Mouse (Mus musculus) hematopoietic stem cell, adult 5-6 weeks (primary cell): ENCODE measurements around the gene Cep128. TPM values are rescaled to one million over a fixed set of nuclear protein-coding genes. Genes with fewer than 3 reads are reported as not detected.

ENCODE experiments used
- ATAC-seq, 2 experiments: fragments of 125-278 bp in 1 of 2; replicated peaks in 1 of 2; 2 replicates each; pipeline ENCODE4 v1.8.0; 2016 to 2017; ENCODE audit warnings: inconsistent platforms in 2 of 2, mild to moderate bottlenecking in 2 of 2, moderate number of reproducible peaks in 2 of 2, low read depth in 1 of 2, moderate TSS enrichment in 1 of 2; ENCODE audit not compliant: low FRiP score in 2 of 2, poor library complexity in 2 of 2, severe bottlenecking in 2 of 2, insufficient read depth in 1 of 2, low TSS enrichment in 1 of 2
- total RNA-seq: library from RNA; stranded (forward); fragments of 172-1452, 232-1000 nt; gene quantifications from 2 replicates; pipeline ENCODE4 v1.2.3, GENCODE M21; 2017

The Cep128 gene
- total RNA-seq, 1 experiment from 2014 or later, result 33.7 TPM

DNA sequence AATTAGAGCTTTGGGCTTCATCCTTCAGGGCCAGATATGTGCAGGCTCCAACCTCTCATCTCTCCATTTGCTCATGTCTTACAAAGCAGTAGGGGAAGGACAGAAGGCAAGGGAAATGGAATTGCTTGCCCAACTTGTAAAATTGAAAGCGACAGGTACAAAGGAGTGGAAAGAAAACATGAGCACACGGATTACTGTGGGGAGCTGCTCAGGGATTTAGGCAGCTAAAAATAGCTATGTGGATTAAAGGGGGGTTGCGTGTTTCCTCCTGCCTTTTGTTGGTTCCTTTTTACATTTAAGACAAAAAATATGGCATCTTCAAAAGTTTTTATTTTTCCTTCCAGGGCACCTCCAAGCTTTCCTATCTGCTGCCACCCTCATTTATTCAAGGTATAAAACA, 269.2 kb downstream of the Cep128 start:
- no peak for ATAC-seq

- no peak for ATAC-seq
Measured at GRCm38 (mm10) chr12:91103316-91103715, 280.9 kb downstream of the Cep128 start.

DNA sequence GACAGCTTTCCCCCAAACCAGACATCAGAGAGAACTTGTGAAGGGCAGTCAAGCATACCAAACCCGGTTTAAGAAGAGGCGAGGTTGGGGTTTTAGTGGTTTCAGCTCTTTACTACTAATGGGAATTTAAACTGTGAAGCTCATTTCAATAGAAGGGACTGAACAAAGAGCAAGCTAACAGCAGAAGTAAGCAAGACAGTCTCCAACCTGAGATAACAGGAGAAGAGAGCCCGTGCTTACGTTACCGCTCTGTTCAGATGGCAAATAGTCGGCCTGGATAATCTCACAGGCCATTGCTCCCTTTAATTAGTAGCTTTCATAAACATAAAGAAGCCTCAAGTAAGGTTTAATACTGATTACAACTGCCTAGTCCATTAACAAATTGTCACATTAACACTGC, 286.3 kb downstream of the Cep128 start:
- no peak for ATAC-seq

DNA sequence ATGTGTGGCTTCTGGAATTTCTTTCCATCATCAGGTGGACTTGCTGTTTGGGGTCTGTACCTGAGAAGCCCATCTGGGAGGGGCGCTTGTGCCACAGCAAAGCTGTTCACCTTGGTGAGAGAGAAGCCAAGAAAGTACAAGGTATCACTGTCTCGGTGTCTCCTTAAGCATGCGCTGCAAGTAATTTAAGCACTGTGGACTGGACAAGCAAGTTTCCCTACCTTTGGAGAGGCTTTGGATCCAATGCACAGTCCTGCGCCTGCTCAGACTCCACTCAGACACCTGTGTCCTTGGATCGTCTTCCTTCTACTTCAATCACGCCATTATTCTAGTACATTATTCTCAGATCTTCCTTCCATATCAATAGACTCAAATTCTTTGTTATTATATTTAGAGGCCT, 288.0 kb downstream of the Cep128 start:
- ATAC-seq, result no peak

DNA sequence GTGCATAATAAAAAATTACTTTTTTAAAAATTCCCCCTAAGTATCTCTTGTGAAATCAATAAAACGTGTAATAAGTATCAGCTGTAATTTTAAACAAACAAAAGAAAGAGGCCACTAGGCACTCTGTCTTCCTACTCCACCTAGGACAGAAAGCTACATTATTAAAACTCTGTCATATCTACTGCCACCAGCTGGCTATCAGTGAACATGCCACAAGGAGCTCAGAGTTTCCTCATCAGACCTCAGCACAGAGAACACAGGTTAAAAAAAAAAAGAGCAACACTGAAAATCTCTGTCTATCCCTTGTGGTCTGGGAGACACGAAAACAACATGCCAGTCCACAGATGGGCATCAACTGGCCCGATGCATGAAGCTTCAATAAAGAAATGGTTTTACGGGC, 295.9 kb downstream of the Cep128 start:
- no peak for ATAC-seq

DNA sequence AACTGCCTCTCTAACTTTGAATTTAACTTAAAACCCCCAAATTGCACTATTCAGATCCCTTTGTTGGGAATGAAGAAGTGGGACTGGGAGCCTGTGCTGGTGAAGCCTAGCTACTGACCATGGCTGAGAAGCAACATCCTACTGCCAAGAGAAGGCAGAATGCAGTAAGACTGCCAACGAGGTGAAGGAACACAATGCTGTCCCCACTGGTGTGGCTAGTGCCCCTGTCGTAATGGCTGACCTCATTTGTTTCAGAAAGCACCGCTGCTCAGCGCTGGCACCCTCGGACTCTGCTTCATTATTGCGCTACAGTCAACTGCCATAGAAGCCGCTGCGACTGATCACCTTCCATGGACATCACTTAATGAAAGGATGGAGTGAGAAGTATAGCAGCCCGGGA, 298.2 kb downstream of the Cep128 start:
- ATAC-seq, result no peak

DNA sequence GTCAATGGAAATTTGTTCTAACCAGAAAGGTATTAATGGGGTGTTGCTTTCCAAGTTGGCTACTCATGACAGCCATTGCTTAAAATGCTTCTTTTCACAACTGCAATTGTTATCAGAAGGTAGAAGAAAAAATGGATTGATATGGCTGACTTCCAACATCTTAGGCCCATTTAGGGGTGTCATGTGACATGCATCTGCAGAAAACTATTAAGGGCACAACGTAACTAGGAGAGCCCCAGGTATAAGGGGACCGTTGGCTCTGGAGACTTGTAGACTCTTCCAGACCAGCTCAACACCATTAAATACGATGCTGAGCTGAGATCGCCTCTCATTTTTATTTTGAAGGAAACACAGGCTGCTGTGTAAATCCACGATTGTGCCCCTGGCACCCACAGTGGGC, 308.6 kb downstream of the Cep128 start:
- no peak for ATAC-seq

DNA sequence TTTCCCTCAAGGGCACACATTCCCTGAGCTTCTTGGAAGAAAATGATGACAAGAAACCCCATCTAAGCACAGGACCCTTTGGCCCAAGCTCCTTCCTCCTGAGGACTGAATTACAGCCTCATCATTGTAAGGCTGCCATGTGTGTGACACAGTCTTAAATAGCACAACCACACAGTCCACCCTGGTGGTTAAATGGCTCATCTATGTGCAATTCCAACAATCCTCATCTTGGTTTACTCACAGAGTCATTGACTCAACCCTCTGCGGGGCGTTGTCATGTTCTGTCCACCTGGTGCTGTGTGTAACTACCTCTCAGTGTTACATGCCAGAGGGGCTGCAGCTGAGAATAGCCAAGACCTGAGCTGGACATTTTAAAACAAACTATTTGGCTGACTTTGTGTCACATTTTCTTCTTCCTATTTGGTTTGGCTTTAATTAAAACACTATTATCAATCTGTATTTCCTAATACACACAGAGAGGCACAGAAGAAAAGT, 313.6 kb downstream of the Cep128 start:
- ATAC-seq, result no peak

GRCm38 (mm10) chr12:91067083-91067441, 317.1 kb downstream of the Cep128 start:
- no peak for ATAC-seq

GRCm38 (mm10) chr12:91066286-91067082, 317.7 kb downstream of the Cep128 start:
- no peak for ATAC-seq

DNA sequence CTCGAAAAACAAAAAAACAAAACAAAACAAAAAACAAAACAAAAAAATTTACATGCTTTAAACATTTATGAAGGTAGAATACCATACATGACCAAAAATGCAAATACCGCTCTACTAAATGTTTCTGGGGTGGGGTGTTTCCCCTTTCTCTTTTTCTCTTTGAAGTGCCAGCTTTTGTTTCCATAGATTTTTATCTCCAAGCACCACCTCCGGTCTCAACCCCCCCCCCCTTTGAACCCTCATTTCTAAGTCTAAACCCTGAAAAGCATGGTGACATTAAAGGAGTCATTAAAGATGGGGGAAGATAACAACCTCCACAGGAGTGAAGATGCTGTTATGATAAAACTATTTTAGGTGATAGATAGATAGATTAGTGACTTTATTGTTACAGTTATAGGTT, 318.8 kb downstream of the Cep128 start:
- ATAC-seq, result no peak

DNA sequence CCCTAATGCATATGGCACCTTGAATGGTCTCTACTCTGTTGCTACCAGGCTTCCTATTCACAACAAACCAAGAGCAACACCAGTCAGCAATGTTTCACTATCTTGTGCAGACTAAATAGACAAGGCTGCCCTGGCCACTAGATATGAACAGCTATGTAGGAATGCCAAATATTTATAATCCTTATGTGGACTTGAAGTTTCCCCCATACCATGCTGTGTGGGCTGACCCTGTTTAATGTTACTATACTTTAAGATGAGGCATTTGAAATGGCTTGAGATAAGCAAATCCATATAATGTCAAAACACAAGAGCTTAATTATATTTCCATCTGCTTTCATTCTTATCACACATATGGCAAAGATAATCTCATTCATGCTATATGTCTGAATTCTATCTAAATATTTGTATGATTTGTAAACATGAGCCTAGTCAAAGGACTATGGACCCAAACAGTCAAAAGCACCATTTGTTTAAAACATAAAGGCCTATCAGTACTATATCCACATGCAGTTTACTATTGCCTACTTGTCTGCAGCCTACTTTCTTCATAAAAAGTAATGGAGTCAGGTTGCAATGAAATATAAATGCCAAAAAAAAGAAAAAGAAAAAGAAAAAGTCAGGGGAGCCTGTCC, 319.7 kb downstream of the Cep128 start:
- no peak for ATAC-seq

GRCm38 (mm10) chr12:91063337-91064015, 320.7 kb downstream of the Cep128 start:
- no peak for ATAC-seq

DNA sequence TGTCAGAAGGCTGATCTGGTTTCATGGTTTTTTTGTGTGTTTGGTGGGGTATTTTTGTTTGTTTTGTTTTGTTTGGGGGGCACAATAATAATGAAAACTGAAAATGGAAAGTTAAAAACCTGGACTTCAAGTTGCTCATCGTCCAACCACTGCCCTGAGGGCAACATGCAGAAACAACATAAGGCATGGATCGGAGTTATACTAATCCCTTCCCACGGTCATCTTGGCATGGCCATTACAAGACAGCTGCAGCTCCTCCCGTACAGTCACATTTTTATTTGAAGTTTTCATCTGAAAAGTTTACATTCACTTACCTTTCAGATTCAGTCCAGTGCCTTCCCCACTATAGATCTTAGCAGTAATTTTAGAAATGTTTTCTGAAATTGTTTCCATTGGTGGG, 321.5 kb downstream of the Cep128 start:
- no peak for ATAC-seq

DNA sequence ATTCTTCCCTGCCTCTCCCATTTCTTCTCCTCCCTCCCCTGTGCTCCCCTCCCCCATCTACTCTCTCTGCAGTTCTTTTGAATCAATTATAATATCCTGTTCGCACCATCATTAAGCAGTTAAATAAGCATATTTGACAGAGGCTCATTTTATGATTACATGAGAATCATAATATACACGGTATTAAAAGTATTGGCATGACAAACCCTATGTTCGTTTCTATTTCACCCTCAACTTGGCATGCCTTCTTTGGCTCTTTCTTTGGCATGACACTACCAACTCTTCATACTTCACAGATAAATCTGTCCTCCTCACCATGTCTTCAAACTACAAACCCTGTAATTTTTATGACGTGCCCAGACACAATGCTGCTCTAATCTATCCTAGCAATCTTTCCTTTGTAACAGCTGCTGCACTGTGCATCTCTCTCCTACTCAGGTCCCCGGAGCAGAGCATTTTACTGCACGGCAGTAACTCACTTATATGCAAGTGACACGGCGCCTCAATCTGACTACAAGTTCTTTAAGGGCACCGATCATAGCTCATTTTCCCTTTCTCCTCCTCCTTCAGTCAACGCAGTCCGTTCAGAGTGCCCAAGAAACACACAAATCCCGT, 324.4 kb downstream of the Cep128 start:
- ATAC-seq, result no peak

- no peak for ATAC-seq
Measured at GRCm38 (mm10) chr12:91056885-91057284, 327.3 kb downstream of the Cep128 start.

DNA sequence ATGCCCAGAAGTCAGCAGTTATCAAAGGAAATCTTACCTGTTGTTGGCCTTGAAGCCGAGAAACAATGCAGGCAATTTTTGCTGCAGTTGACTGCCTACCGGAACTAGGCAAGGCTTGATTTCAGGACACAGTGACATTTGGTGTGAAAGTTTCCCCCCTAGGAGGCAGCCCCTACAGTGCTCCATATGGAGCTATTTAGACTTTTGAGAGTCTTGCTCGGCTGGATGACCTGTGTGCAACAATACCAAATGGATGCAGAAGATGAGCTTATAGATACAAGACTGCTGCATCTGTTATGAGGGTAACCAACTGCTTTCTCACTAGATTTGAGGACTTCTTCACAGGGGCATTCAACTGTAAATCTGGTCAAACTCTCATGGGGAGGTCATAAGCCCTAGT, 331.9 kb downstream of the Cep128 start:
- no peak for ATAC-seq
